Mouse (Mus musculus) C2C12 (cell line): ENCODE measurements around the gene Syn1. TPM values are rescaled to one million over a fixed set of nuclear protein-coding genes. Genes with fewer than 3 reads are reported as not detected.
A peak's percentile ranks its signal among the peaks of the same experiment; 100 is the strongest.

ENCODE experiments used
- H3K27me3 ChIP-seq: one replicate; pipeline ENCODE4 v1.6.1; 2011; ENCODE audit not compliant: control insufficient read depth, insufficient read depth, insufficient read length
- H3K36me3 ChIP-seq: one replicate; pipeline ENCODE4 v1.6.1; 2011; ENCODE audit not compliant: control insufficient read depth, insufficient read depth
- H3K4me3 ChIP-seq: one replicate; pipeline ENCODE4 v1.5.1; 2011; ENCODE audit warnings: mild to moderate bottlenecking, control low read depth; ENCODE audit not compliant: poor library complexity, insufficient read depth, severe bottlenecking
- H3K79me2 ChIP-seq: one replicate; pipeline ENCODE4 v1.6.1; 2011; ENCODE audit not compliant: control insufficient read depth, insufficient read depth
- H3K79me3 ChIP-seq: one replicate; pipeline ENCODE4 v1.6.1; 2011; ENCODE audit warnings: low read depth, control low read depth
- H3ac ChIP-seq: one replicate; pipeline ENCODE3; 2011; ENCODE audit warnings: low read depth; ENCODE audit not compliant: control insufficient read depth, insufficient read length
- CEBPB ChIP-seq: IDR thresholded peaks from one replicate; pipeline ENCODE4 v1.6.1; 2011; ENCODE audit warnings: low read depth, mild to moderate bottlenecking, control low read depth, moderate library complexity
- CTCF ChIP-seq: IDR thresholded peaks from one replicate; pipeline ENCODE4 v1.5.1; 2011; ENCODE audit not compliant: control insufficient read depth, insufficient read depth, insufficient read length
- FOSL1 ChIP-seq: IDR thresholded peaks from one replicate; pipeline ENCODE4 v1.8.0; 2011; ENCODE audit warnings: mild to moderate bottlenecking, low read length; ENCODE audit not compliant: poor library complexity, insufficient read depth, severe bottlenecking
- MAX ChIP-seq: IDR thresholded peaks from one replicate; pipeline ENCODE4 v1.6.1; 2011; ENCODE audit warnings: mild to moderate bottlenecking, control low read depth
- MYOD1 ChIP-seq: IDR thresholded peaks from one replicate; pipeline ENCODE4 v1.6.1; 2011; ENCODE audit warnings: low read depth; ENCODE audit not compliant: control insufficient read depth, insufficient read length
- MYOG ChIP-seq: IDR thresholded peaks from one replicate; pipeline ENCODE4 v1.6.1; 2011; ENCODE audit not compliant: control insufficient read depth, insufficient read length; ENCODE audit errors: extremely low read depth
- USF1 ChIP-seq: IDR thresholded peaks from one replicate; pipeline ENCODE4 v1.6.1; 2011; ENCODE audit warnings: low read depth, mild to moderate bottlenecking, control low read depth, moderate library complexity
- microRNA-seq: library from miRNA; unstranded; fragments of <30 nt; microRNA quantifications from one replicate; pipeline ENCODE4, GENCODE M21; 2019; ENCODE audit warnings: borderline microRNAs expressed
- polyA plus RNA-seq: library from polyadenylated mRNA; unstranded; fragments of >200 nt; fragmentation: generic; extraction: Trizol; gene quantifications from one replicate; pipeline ENCODE4 v1.2.1, GENCODE M21; 2012; ENCODE audit warnings: missing spikeins

Syn1 gene
- polyA plus RNA-seq, 1 experiment, result 6.1 TPM

DNA sequence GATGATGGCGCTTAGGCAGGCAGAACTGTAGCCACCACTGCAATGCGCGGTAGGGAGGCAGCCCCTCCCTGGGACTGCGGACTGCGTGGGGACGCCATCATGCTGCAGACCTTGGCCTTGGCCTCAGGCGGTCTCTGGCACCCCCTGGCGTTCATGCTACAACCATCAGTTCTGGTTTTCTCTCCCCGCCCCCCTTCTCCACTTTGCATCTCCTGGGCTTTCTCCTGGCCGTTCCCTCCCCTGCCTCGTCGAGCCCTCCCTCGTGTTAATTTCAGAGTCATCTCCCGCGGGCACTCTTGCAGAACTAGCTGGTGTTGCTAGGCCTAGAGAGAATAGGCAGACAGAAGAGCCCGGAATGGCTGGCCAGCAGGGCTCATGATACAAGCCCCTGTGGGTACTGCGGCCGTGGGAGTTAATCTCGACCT, 101.6 kb downstream of the Syn1 start:
- peak; percentile 34 for TF ChIP-seq MAX
- no peak for TF ChIP-seq FOSL1
- TF ChIP-seq CTCF, result peak; percentile 89
- peak overlapping the region; percentile 11 for H3K4me3 ChIP-seq
- H3K79me2 ChIP-seq, result no peaks in the 10 kb centered on the region
- no peaks in the 10 kb centered on the region for H3K79me3 ChIP-seq
- H3K27me3 ChIP-seq, result no peaks in the 10 kb centered on the region
- no peaks in the 10 kb centered on the region for H3K36me3 ChIP-seq
- H3ac ChIP-seq, result peak overlapping the region; percentile 44

DNA sequence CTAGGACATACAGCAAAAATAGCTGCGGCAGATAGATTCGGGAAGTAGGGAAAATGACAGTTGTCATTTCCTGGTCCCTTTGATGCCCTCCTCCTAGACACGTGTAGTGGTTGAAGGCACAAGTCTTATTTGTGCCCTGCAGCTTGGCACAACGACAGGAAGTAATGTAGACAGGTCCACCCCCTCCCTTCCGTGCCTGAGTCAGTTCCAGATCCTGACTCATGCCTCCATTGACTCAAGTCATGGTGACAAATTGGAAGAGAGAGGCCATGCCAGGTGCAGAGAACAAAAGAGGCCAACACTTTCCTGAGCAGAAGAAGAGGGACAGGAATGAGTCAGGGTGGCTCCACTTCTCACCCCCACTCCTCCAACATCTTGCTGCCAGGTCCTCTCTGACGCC, 103.8 kb downstream of the Syn1 start:
- H3K79me3 ChIP-seq, result no peaks in the 10 kb centered on the region
- no peaks in the 10 kb centered on the region for H3K79me2 ChIP-seq
- no peaks in the 10 kb centered on the region for H3K27me3 ChIP-seq
- no peak overlapping the region for H3ac ChIP-seq
- no peaks in the 10 kb centered on the region for H3K36me3 ChIP-seq
- TF ChIP-seq MYOG (no peak), CTCF (no peak), MYOD1 (peak; percentile 90), FOSL1 (peak; percentile 57), MAX (peak; percentile 90), USF1 (no peak), CEBPB (no peak)
- no peak overlapping the region for H3K4me3 ChIP-seq

Small RNA genes lying within 50 kb of the gene (microRNA-seq; reads per million reads assigned to microRNA genes)
- gene Gm24824 (not detected), gene Mir5617 (0.32 reads per million)

Other genes starting within 250 kb of the Syn1 start
- gene Cdk16, start 233.1 kb downstream of the Syn1 start, polyA plus RNA-seq, result 67.0 TPM
- 9.3 TPM for gene Usp11, start 217.1 kb downstream of the Syn1 start, polyA plus RNA-seq
- 33.2 TPM for gene Araf, start 123.2 kb downstream of the Syn1 start, polyA plus RNA-seq
- gene Timp1, start 50.8 kb downstream of the Syn1 start, polyA plus RNA-seq, result 466 TPM
- 1.2 TPM for gene Cfp, start 10.6 kb upstream of the Syn1 start, polyA plus RNA-seq
- 14.4 TPM for gene Elk1, start 29.6 kb upstream of the Syn1 start, polyA plus RNA-seq
- gene Uxt, start 41.0 kb upstream of the Syn1 start, polyA plus RNA-seq, result 46.5 TPM
- 0.47 TPM for gene Zfp182, start 141.3 kb upstream of the Syn1 start, polyA plus RNA-seq
- gene Spaca5, start 147.4 kb upstream of the Syn1 start, polyA plus RNA-seq, result not detected
- 0.22 TPM for gene Zfp300, start 168.5 kb upstream of the Syn1 start, polyA plus RNA-seq
- gene Ssxa1, start 194.8 kb upstream of the Syn1 start, polyA plus RNA-seq, result not detected